Mouse (Mus musculus) CH12.LX (cell line): Measurements from ENCODE around the gene Matk. TPM values are rescaled to one million over a fixed set of nuclear protein-coding genes. Genes with fewer than 3 reads are reported as not detected.

ENCODE experiments used
- DNase-seq: peaks from one replicate; pipeline ENCODE4 v3.0.0-alpha.2; 2013; ENCODE audit errors: extremely low read depth
- H3K27ac ChIP-seq: 2 replicates; pipeline ENCODE4 v1.5.1; 2012; ENCODE audit warnings: low read depth, mild to moderate bottlenecking, control low read depth, moderate library complexity; ENCODE audit not compliant: insufficient read depth
- H3K27me3 ChIP-seq: replicated peaks from 2 replicates; pipeline ENCODE3; 2012; ENCODE audit warnings: inconsistent platforms
- H3K36me3 ChIP-seq, 2 experiments: replicated peaks in 1 of 2; 2 replicates each; pipeline versions ENCODE3 to v1.6.1; 2012; ENCODE audit warnings: inconsistent platforms in 1 of 2, low read length in 1 of 2, mild to moderate bottlenecking in 1 of 2, mixed read lengths in 1 of 2, moderate library complexity in 1 of 2; ENCODE audit not compliant: control insufficient read depth in 1 of 2, insufficient read depth in 1 of 2
- H3K4me1 ChIP-seq, 2 experiments: 2 replicates each; pipeline ENCODE4 v1.6.1; 2012; ENCODE audit warnings: inconsistent platforms in 1 of 2, moderate library complexity in 1 of 2; ENCODE audit not compliant: insufficient read depth in 2 of 2, control insufficient read depth in 1 of 2
- H3K4me2 ChIP-seq: 2 replicates; pipeline ENCODE4 v1.6.1; 2012; ENCODE audit warnings: low read depth, mild to moderate bottlenecking, control low read depth; ENCODE audit not compliant: poor library complexity, insufficient read depth, severe bottlenecking
- H3K4me3 ChIP-seq, 3 experiments: fragments of 150-350 bp in 1 of 3; sonication (generic) in 1 of 3; replicated peaks in 1 of 3; 2 replicates each; pipeline versions ENCODE3 to v1.5.1; 2011 to 2012; ENCODE audit warnings: low read depth in 2 of 3, low read length in 2 of 3, mild to moderate bottlenecking in 2 of 3, moderate library complexity in 2 of 3, control low read depth in 1 of 3, improper control_type of control experiment in 1 of 3, inconsistent platforms in 1 of 3, mixed read lengths in 1 of 3; ENCODE audit not compliant: poor library complexity in 1 of 3
- H3K79me2 ChIP-seq: replicated peaks from 2 replicates; pipeline ENCODE4 v1.6.1; 2012; ENCODE audit warnings: mild to moderate bottlenecking, moderate library complexity; ENCODE audit not compliant: control insufficient read depth, poor library complexity, insufficient read depth, severe bottlenecking; ENCODE audit errors: extremely low read depth
- H3K9ac ChIP-seq: 2 replicates; pipeline ENCODE4 v1.6.1; 2012; ENCODE audit warnings: low read depth, mild to moderate bottlenecking, control low read depth, moderate library complexity; ENCODE audit not compliant: insufficient read depth
- H3K9me3 ChIP-seq: replicated peaks from 2 replicates; pipeline ENCODE3; 2012; ENCODE audit warnings: low read length, inconsistent platforms, mixed read lengths
- BHLHE40 ChIP-seq: IDR thresholded peaks from 2 replicates; pipeline ENCODE4 v1.6.1; 2011; ENCODE audit warnings: mild to moderate bottlenecking, low read depth, low read length, improper control_type of control experiment
- CHD1 ChIP-seq: IDR thresholded peaks from 2 replicates; pipeline ENCODE4 v1.6.1; 2012; ENCODE audit warnings: low read depth, low read length, improper control_type of control experiment, inconsistent platforms
- CHD2 ChIP-seq: IDR thresholded peaks from 2 replicates; pipeline ENCODE4 v1.6.1; 2011; ENCODE audit warnings: low read length, improper control_type of control experiment
- ELF1 ChIP-seq: IDR thresholded peaks from 2 replicates; pipeline ENCODE4 v1.6.1; 2014; ENCODE audit warnings: low read depth, mild to moderate bottlenecking, inconsistent platforms, low read length, improper control_type of control experiment
- EP300 ChIP-seq: IDR thresholded peaks from 2 replicates; pipeline ENCODE4 v1.6.1; 2011; ENCODE audit warnings: low read length, improper control_type of control experiment
- GABPA ChIP-seq: IDR thresholded peaks from 2 replicates; pipeline ENCODE4 v1.6.1; 2012; ENCODE audit warnings: low read depth, low read length, improper control_type of control experiment, inconsistent platforms; ENCODE audit not compliant: insufficient replicate concordance
- HCFC1 ChIP-seq: IDR thresholded peaks from 2 replicates; pipeline ENCODE4 v1.6.1; 2012; ENCODE audit warnings: low read depth, mild to moderate bottlenecking, inconsistent platforms, low read length, improper control_type of control experiment
- KAT2A ChIP-seq: IDR thresholded peaks from 2 replicates; pipeline ENCODE4 v1.6.1; 2012; ENCODE audit warnings: low read length, improper control_type of control experiment, inconsistent platforms; ENCODE audit not compliant: insufficient replicate concordance
- MAFK ChIP-seq: IDR thresholded peaks from 2 replicates; pipeline ENCODE4 v1.6.1; 2011; ENCODE audit warnings: low read length, improper control_type of control experiment; ENCODE audit not compliant: insufficient replicate concordance
- MAX ChIP-seq: IDR thresholded peaks from 2 replicates; pipeline ENCODE4 v1.6.1; 2011; ENCODE audit warnings: low read length, improper control_type of control experiment
- MAZ ChIP-seq: IDR thresholded peaks from 2 replicates; pipeline ENCODE4 v1.6.1; 2012; ENCODE audit warnings: low read depth, mild to moderate bottlenecking, inconsistent platforms, low read length, improper control_type of control experiment, moderate library complexity
- MXI1 ChIP-seq: IDR thresholded peaks from 2 replicates; pipeline ENCODE4 v1.6.1; 2011; ENCODE audit warnings: mild to moderate bottlenecking, low read depth, low read length, improper control_type of control experiment
- NELFE ChIP-seq: IDR thresholded peaks from 2 replicates; pipeline ENCODE4 v1.6.1; 2011; ENCODE audit warnings: low read depth, low read length, improper control_type of control experiment
- PAX5 ChIP-seq: IDR thresholded peaks from 2 replicates; pipeline ENCODE4 v1.6.1; 2012; ENCODE audit warnings: low read length, inconsistent platforms, mixed read lengths
- RAD21 ChIP-seq: IDR thresholded peaks from 2 replicates; pipeline ENCODE4 v1.6.1; 2011; ENCODE audit warnings: low read depth, mild to moderate bottlenecking, low read length, improper control_type of control experiment, moderate library complexity
- RCOR1 ChIP-seq: conservative IDR thresholded peaks from 2 replicates; pipeline ENCODE4 v1.6.1; 2012; ENCODE audit warnings: low read depth, mild to moderate bottlenecking, inconsistent platforms, low read length, improper control_type of control experiment
- SIN3A ChIP-seq: IDR thresholded peaks from 2 replicates; pipeline ENCODE4 v1.6.1; 2012; ENCODE audit warnings: low read length, improper control_type of control experiment, inconsistent platforms
- TCF12 ChIP-seq: IDR thresholded peaks from 2 replicates; pipeline ENCODE4 v1.6.1; 2014; ENCODE audit warnings: low read depth, mild to moderate bottlenecking, inconsistent platforms, low read length, improper control_type of control experiment
- USF1 ChIP-seq: IDR thresholded peaks from 2 replicates; pipeline ENCODE4 v1.6.1; 2014; ENCODE audit warnings: low read depth, mild to moderate bottlenecking, inconsistent platforms, low read length, improper control_type of control experiment
- dilution Hi-C: fragments of 300-500 bp; cut with MboI; formaldehyde crosslinking; loops from 2 replicates; pipeline ENCODE4 v1.14.3; 2020; ENCODE audit warnings: low sequenced_read_pairs; ENCODE audit not compliant: extremely low pct_unique_long_range_greater_than_20kb, extremely low pct_ligation_motif_present
- in situ Hi-C: fragments of 300-500 bp; cut with MboI; formaldehyde crosslinking; loops from 3 replicates; pipeline ENCODE4 v1.14.3; 2019; ENCODE audit warnings: low sequenced_read_pairs, low pct_ligation_motif_present, low pct_unique_long_range_greater_than_20kb, mixed read lengths
- polyA plus RNA-seq: library from polyadenylated mRNA; unstranded; fragments of >175 nt; gene quantifications from 2 replicates; pipeline ENCODE4 v1.2.1, GENCODE M21; 2012; ENCODE audit warnings: low read depth; ENCODE audit not compliant: insufficient read length
- total RNA-seq, 2 experiments: library from RNA; depleted of rRNA; stranded (reverse); fragments of 300-350 nt in 1 of 2; fragments of >200 nt in 1 of 2; gene quantifications; 2 replicates each; pipeline ENCODE4 v1.2.3; 2012 to 2014

The Matk gene
- total and polyA plus RNA-seq, 3 experiments, result 2.5 to 5.2 (median 3.9) TPM

DNA sequence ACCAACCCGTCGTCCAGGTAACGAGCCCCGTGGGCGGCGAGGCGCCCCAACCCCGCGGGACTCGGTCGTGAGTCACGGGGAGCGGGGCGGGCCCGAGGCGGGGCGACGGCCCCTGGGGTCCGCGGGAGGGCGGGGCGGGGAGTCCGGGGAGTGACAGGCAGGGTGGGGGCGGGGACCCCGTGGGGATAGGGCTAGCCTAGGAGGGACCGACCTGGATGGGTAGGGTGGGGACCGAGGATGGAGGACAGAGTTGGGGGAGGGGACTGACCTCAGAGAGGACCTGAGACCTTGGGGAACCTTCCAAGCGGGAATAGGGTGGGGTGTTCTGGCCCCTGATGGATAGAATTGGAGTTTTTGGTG, 19.5 kb upstream of the Matk start:
- Histone ChIP-seq H3K27me3 (peaks cover 13% of the 10 kb centered on the region), H3K4me1 (peaks cover 14 to 17% of the 10 kb centered on the region in 2 experiments), H3K79me2 (no peaks in the 10 kb centered on the region), H3K4me3 (peak overlapping the region; percentile 65 to 83 (median 73)), H3K4me2 (peak overlapping the region; percentile 76), H3K27ac (no peak overlapping the region), H3K9me3 (no peaks in the 10 kb centered on the region), H3K36me3 (peaks cover 0 to 38% of the 10 kb centered on the region in 2 experiments), H3K9ac (peak overlapping the region; percentile 80)
- dilution Hi-C loops (no loop called here), in situ Hi-C loops (no loop called here)
- no peak for DNase-seq
- TF ChIP-seq CHD2 (0 out of 2 replicates have a peak, but pooled peaks have one; percentile 33), BHLHE40 (no peak), MXI1 (no peak), ELF1 (no peak), USF1 (no peak), SIN3A (no peak), GABPA (no peak), EP300 (no peak)

DNA sequence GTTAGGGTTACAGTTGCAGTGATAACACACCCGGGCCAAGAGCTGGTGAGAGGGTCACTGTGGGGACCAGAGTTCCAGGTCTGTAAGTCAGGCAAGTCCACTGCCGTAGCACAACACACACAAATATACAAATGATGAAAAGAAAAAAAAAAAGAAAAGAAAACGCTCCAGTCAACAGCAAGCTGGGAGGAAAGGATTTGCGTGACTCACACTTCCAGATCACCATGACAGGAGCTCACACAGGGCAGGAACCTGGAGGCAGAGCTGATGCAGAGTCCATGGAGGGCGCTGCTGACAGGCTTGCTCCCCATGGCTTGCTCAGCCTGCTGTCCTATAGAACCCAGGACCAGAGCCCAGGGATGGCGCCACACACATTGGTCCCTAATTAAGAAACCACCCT, 18.5 kb upstream of the Matk start:
- H3K9me3 ChIP-seq, result no peaks in the 10 kb centered on the region
- no peak overlapping the region for H3K4me3 ChIP-seq
- dilution Hi-C loops (no loop called here), in situ Hi-C loops (no loop called here)
- peaks cover 14 to 17% of the 10 kb centered on the region in 2 experiments for H3K4me1 ChIP-seq
- H3K27ac ChIP-seq, result no peak overlapping the region
- H3K9ac ChIP-seq, result no peak overlapping the region
- no peak for DNase-seq
- H3K27me3 ChIP-seq, result peaks cover 3% of the 10 kb centered on the region
- H3K79me2 ChIP-seq, result no peaks in the 10 kb centered on the region
- no peak for TF ChIP-seq MAX
- no peak for TF ChIP-seq KAT2A
- no peak for TF ChIP-seq EP300
- TF ChIP-seq RAD21, result no peak
- TF ChIP-seq RCOR1, result no peak
- TF ChIP-seq CHD1, result no peak
- TF ChIP-seq NELFE, result no peak
- no peak for TF ChIP-seq HCFC1
- TF ChIP-seq TCF12, result no peak
- TF ChIP-seq PAX5, result no peak
- no peak for TF ChIP-seq MAFK
- no peak for TF ChIP-seq MAZ
- peaks cover 0 to 42% of the 10 kb centered on the region in 2 experiments for H3K36me3 ChIP-seq
- H3K4me2 ChIP-seq, result no peak overlapping the region
